Mouse (Mus musculus) G1E (cell line): ENCODE measurements around the gene Sox2.

ENCODE experiments used
- CTCF ChIP-seq: IDR thresholded peaks from 2 replicates; pipeline ENCODE4 v1.5.1; 2012; ENCODE audit warnings: low read depth, low read length, inconsistent platforms, mixed read lengths
- GATA1 ChIP-seq: IDR thresholded peaks from 2 replicates; pipeline ENCODE4 v1.6.1; 2012; ENCODE audit warnings: borderline replicate concordance, low read length, inconsistent platforms, mixed read lengths
- POLR2AphosphoS5 ChIP-seq: IDR thresholded peaks from 2 replicates; pipeline ENCODE4 v1.6.1; 2012; ENCODE audit warnings: low read depth, low read length, inconsistent platforms; ENCODE audit not compliant: insufficient replicate concordance
- TAL1 ChIP-seq: conservative IDR thresholded peaks from 2 replicates; pipeline ENCODE4 v1.6.1; 2012; ENCODE audit warnings: low read depth, low read length, inconsistent platforms, mixed read lengths

DNA sequence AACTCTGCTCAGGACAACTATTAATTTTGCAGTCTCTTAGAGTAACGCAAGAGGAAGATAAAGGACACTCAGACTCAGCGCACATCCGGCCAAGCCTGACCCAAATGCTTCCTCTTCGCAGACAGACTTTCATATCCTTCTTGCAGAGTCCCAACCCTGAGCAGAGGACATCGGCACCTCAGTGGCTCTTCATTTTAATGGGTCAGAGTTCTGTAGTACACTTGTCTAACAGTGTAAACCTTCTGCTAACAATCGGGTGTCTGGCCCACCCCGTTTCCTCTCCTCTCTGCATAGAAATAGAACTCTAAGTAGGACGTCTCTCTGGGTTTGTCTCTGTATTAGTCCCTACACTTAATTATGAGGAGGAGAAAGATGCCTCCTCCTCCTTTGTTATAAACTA, 20.2 kb upstream of the Sox2 start:
- TF ChIP-seq CTCF, result no peak
- no peak for TF ChIP-seq POLR2AphosphoS5
- TF ChIP-seq GATA1, result no peak
- TF ChIP-seq TAL1, result no peak
